Mouse (Mus musculus) hindbrain, embryonic 16.5 days (tissue): ENCODE results near the gene Pigt. TPM values are rescaled to one million over a fixed set of nuclear protein-coding genes. Genes with fewer than 3 reads are reported as not detected.

ENCODE experiments used
- ATAC-seq: fragments of 200-750 bp; cut with Nextera tagmentation; 2 replicates; pipeline ENCODE4 v1.8.0; 2017; ENCODE audit warnings: moderate TSS enrichment, moderate library complexity
- H3K27ac ChIP-seq: fragments of 300-500 bp; sonication (generic); 2 replicates; pipeline ENCODE4 v1.5.1; 2014; ENCODE audit warnings: low read depth, mild to moderate bottlenecking, control low read depth, low read length, moderate library complexity
- H3K27me3 ChIP-seq: fragments of 300-500 bp; sonication (generic); replicated peaks from 2 replicates; pipeline ENCODE4 v1.6.1; 2014; ENCODE audit warnings: low read length; ENCODE audit not compliant: control insufficient read depth, insufficient read depth
- H3K36me3 ChIP-seq: fragments of 300-500 bp; sonication (generic); 2 replicates; pipeline ENCODE4 v1.6.1; 2014; ENCODE audit warnings: mild to moderate bottlenecking, low read length, moderate library complexity, mixed read lengths; ENCODE audit not compliant: control insufficient read depth, insufficient read depth
- H3K4me1 ChIP-seq: fragments of 300-500 bp; sonication (generic); 2 replicates; pipeline ENCODE4 v1.6.1; 2014; ENCODE audit warnings: low read depth, low read length; ENCODE audit not compliant: control insufficient read depth, insufficient read depth
- H3K4me2 ChIP-seq: fragments of 300-500 bp; sonication (generic); 2 replicates; pipeline ENCODE4 v1.6.1; 2014; ENCODE audit warnings: mild to moderate bottlenecking, low read length, control low read depth, moderate library complexity
- H3K4me3 ChIP-seq: fragments of 300-500 bp; sonication (generic); 2 replicates; pipeline ENCODE4 v1.5.1; 2014; ENCODE audit warnings: mild to moderate bottlenecking, low read length, control low read depth, moderate library complexity
- H3K9ac ChIP-seq: fragments of 300-500 bp; sonication (generic); 2 replicates; pipeline ENCODE4 v1.6.1; 2014; ENCODE audit warnings: low read depth, mild to moderate bottlenecking, control low read depth, low read length, moderate library complexity
- H3K9me3 ChIP-seq: fragments of 300-500 bp; sonication (generic); 2 replicates; pipeline ENCODE4 v1.6.1; 2014; ENCODE audit warnings: mild to moderate bottlenecking, low read length, moderate library complexity; ENCODE audit not compliant: control insufficient read depth
- WGBS: fragments of 180-500 bp; shearing (Covaris S2); extraction: QIAGEN DNeasy Blood & Tissue Kit; methylation state at CpG from one replicate; pipeline ENCODE4 v1.1.7; 2014; 5-methylcytosine and 5-hydroxymethylcytosine counted together
- polyA plus RNA-seq: library from polyadenylated mRNA; unstranded; fragments of >200 nt; fragmentation: Nextera tagmentation; extraction: Ambion mirVana; gene quantifications from 2 replicates; pipeline ENCODE4 v1.2.1, GENCODE M21; 2015

The Pigt gene
- polyA plus RNA-seq, 1 experiment from 2014 or later: 97.7 TPM

DNA sequence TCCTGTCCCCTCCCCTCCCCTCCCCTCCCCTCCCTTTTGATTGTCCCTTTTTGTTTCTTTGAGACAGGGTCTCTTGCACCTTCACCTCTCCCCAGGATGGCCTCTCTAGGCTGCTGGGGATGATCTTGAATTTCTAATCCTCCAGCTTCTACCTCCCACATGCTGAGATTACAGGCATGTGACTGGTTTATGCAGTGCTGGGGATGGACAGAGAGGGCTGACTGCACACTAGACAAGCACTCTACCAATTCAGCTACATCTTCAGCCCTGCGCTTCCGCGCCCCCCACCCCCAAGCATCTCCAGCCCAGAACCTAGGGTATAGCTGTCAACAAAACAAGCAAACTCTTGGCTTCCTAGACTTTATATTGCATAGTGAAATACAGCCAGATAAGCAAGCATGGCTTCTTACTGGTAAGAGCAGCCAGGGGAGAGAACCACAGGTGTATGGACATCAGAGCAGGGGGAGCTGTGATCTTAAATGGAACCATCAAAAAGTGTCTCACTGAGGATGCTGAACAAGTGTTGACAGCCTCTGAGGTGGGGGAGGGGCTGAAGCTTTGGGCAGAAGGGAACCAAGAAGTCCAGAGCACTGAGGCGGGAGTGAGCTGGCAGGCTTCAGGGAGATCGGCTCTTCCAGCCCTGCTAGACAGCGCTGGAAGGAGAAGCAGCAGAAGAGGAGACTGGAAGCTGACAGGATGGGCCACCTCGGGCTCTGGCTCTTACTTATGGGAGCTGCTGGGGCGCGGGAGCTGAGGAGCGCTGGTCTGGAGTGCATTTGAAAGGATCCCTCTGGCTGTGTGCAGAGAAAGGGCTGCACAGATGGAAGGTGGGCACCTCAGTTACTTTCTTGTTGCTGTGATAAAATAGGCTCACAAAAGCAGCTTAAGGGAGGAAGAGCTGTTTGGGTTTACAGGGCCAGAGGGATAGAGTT, 52.9 kb downstream of the Pigt start:
- H3K36me3 ChIP-seq: no peaks in the 10 kb centered on the region
- no peak for ATAC-seq
- no peak overlapping the region for H3K4me3 ChIP-seq
- 18% methylated on average over 10 of the region's 10 CpGs for WGBS
- peak overlapping the region; percentile 25 for H3K4me2 ChIP-seq
- no peaks in the 10 kb centered on the region for H3K9me3 ChIP-seq
- H3K27me3 ChIP-seq: no peaks in the 10 kb centered on the region
- peak overlapping the region; percentile 35; the same call in 1 of the 2 replicates for H3K9ac ChIP-seq
- no peak overlapping the region for H3K27ac ChIP-seq
- no peaks in the 10 kb centered on the region for H3K4me1 ChIP-seq

DNA sequence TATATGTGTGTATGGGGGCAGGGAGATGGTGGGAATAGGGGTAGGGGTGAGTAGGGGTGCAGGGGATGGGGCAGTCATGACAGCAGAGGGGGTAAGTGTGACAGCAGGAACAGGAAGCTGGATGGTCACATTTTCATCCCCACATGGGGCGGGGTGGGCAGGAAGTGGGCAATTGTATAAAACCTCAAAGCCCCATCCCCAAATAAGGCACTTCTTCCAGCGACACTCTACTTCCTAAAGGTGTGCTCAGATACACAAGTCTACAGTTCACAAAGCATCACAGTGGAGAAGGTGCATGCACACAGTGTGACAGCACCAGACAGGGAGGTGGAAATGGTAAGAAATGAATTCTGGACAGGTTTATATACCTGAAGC, 53.6 kb downstream of the Pigt start:
- no peaks in the 10 kb centered on the region for H3K27me3 ChIP-seq
- H3K4me3 ChIP-seq: no peak overlapping the region
- no peaks in the 10 kb centered on the region for H3K36me3 ChIP-seq
- no peak overlapping the region for H3K4me2 ChIP-seq
- no peaks in the 10 kb centered on the region for H3K4me1 ChIP-seq
- no peaks in the 10 kb centered on the region for H3K9me3 ChIP-seq
- H3K9ac ChIP-seq: no peak overlapping the region
- 98% methylated on average over 2 of the region's 2 CpGs for WGBS
- H3K27ac ChIP-seq: no peak overlapping the region
- no peak for ATAC-seq

DNA sequence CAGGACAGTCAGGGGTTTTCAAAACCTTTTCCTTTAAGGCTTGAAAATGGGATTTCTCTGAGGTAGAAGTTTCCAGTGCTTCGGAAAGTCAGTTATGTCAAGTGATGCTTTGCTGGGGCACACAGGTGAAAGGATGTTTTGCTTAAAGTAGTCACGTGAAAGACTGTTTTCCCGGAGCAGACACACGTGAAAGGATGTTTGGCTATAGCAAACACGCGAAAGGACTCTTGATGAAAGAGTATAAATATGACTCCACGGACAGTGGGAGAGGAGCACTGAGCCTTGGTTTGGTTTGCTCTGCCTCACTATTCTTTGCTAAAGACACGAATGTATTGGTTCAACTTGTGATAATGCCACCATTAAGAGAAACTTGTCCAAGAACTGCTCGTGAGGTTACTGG, 54.2 kb downstream of the Pigt start:
- 95% methylated on average over 9 of the region's 9 CpGs for WGBS

More for the DNA sequence above, 54.2 kb downstream of the Pigt start:
- no peak for ATAC-seq
- Histone ChIP-seq H3K27me3 (no peaks in the 10 kb centered on the region), H3K9me3 (no peaks in the 10 kb centered on the region), H3K27ac (no peak overlapping the region), H3K36me3 (no peaks in the 10 kb centered on the region), H3K4me1 (no peaks in the 10 kb centered on the region), H3K4me3 (no peak overlapping the region), H3K4me2 (no peak overlapping the region), H3K9ac (no peak overlapping the region)

Other genes starting within 250 kb of the Pigt start
- not detected in 2 replicates for gene Svs3b, start 240.9 kb upstream of the Pigt start, polyA plus RNA-seq
- not detected in 2 replicates for gene Svs4, start 219.1 kb upstream of the Pigt start, polyA plus RNA-seq
- gene Svs3a, start 208.3 kb upstream of the Pigt start, polyA plus RNA-seq: not detected in 2 replicates
- not detected in 2 replicates for gene Svs6, start 180.8 kb upstream of the Pigt start, polyA plus RNA-seq
- not detected in 2 replicates for gene Svs5, start 164.8 kb upstream of the Pigt start, polyA plus RNA-seq
- 0.66 and 0.75 TPM in 2 replicates for gene Slpi, start 108.4 kb upstream of the Pigt start, polyA plus RNA-seq
- 0.06 and 0.15 TPM in 2 replicates for gene Rbpjl, start 94.4 kb upstream of the Pigt start, polyA plus RNA-seq
- gene Matn4, start 92.4 kb upstream of the Pigt start, polyA plus RNA-seq: 3.8 TPM in 2 replicates
- 13.0 and 15.3 TPM in 2 replicates for gene Sdc4, start 53.6 kb upstream of the Pigt start, polyA plus RNA-seq
- 89.7 and 95.6 TPM in 2 replicates for gene Sys1, start 40.6 kb upstream of the Pigt start, polyA plus RNA-seq
- gene Gm20458, start 36.6 kb upstream of the Pigt start, polyA plus RNA-seq: 4.1 and 12.3 TPM in 2 replicates
- gene Trp53tg5, start 23.8 kb upstream of the Pigt start, polyA plus RNA-seq: not detected in 2 replicates
- gene Dbndd2, start 11.4 kb upstream of the Pigt start, polyA plus RNA-seq: 23.8 and 27.3 TPM in 2 replicates
- 2.9 TPM in 2 replicates for gene Wfdc2, start 64.9 kb downstream of the Pigt start, polyA plus RNA-seq
- not detected in 2 replicates for gene Spint3, start 75.9 kb downstream of the Pigt start, polyA plus RNA-seq
- 0.20 TPM in 2 replicates for gene Wfdc6a, start 87.9 kb downstream of the Pigt start, polyA plus RNA-seq
- not detected in 2 replicates for gene Eppin, start 96.1 kb downstream of the Pigt start, polyA plus RNA-seq
- not detected in 2 replicates for gene Wfdc6b, start 116.0 kb downstream of the Pigt start, polyA plus RNA-seq
- not detected in 2 replicates for gene Wfdc8, start 116.1 kb downstream of the Pigt start, polyA plus RNA-seq
- not detected in 2 replicates for gene Wfdc16, start 141.3 kb downstream of the Pigt start, polyA plus RNA-seq
- gene Wfdc10, start 158.5 kb downstream of the Pigt start, polyA plus RNA-seq: not detected in 2 replicates
- gene Wfdc9, start 159.1 kb downstream of the Pigt start, polyA plus RNA-seq: not detected in 2 replicates
- gene Wfdc11, start 176.6 kb downstream of the Pigt start, polyA plus RNA-seq: not detected in 2 replicates
- 0.15 TPM in 1 of 2 replicates, not detected in the other for gene Wfdc13, start 187.6 kb downstream of the Pigt start, polyA plus RNA-seq
- gene Spint4, start 201.0 kb downstream of the Pigt start, polyA plus RNA-seq: not detected in 2 replicates
- not detected in 2 replicates for gene Spint5, start 217.8 kb downstream of the Pigt start, polyA plus RNA-seq
- gene Wfdc3, start 248.4 kb downstream of the Pigt start, polyA plus RNA-seq: 1.6 and 1.7 TPM in 2 replicates
- gene Dnttip1, start 248.5 kb downstream of the Pigt start, polyA plus RNA-seq: 55.9 and 60.0 TPM in 2 replicates